Mouse (Mus musculus) ES-E14 (cell line): ENCODE data around the gene Btrc. TPM values are rescaled to one million over a fixed set of nuclear protein-coding genes. Genes with fewer than 3 reads are reported as not detected.
A peak's percentile ranks its signal among the peaks of the same experiment; 100 is the strongest.

Experiments used
- DNase-seq: peaks from one replicate; pipeline ENCODE4 v3.0.0-alpha.2; 2013; ENCODE audit warnings: low read depth, low spot score
- H3K27ac ChIP-seq: 2 replicates; pipeline ENCODE4 v1.5.1; 2012; ENCODE audit warnings: low read depth, mild to moderate bottlenecking, low read length, moderate library complexity, mixed read lengths; ENCODE audit not compliant: poor library complexity, insufficient read depth, severe bottlenecking
- H3K36me3 ChIP-seq: 2 replicates; pipeline ENCODE4 v1.6.1; 2012; ENCODE audit warnings: mild to moderate bottlenecking, low read length, moderate library complexity, mixed read lengths; ENCODE audit not compliant: control insufficient read depth, poor library complexity, insufficient read depth, severe bottlenecking
- H3K4me1 ChIP-seq, 2 experiments: fragments of 150-350 bp in 1 of 2; sonication (generic) in 1 of 2; 2 replicates each; pipeline ENCODE4 v1.6.1; 2012; ENCODE audit warnings: low read length in 2 of 2, mild to moderate bottlenecking in 1 of 2, mixed read lengths in 1 of 2; ENCODE audit not compliant: control insufficient read depth in 2 of 2, insufficient read depth in 2 of 2, poor library complexity in 1 of 2
- H3K4me3 ChIP-seq, 2 experiments: fragments of 150-350 bp in 1 of 2; sonication (generic) in 1 of 2; 2 replicates each; pipeline ENCODE4 v1.5.1; 2012; ENCODE audit warnings: low read length in 2 of 2, low read depth in 1 of 2, mild to moderate bottlenecking in 1 of 2, mixed read lengths in 1 of 2; ENCODE audit not compliant: insufficient read depth in 1 of 2, poor library complexity in 1 of 2, severe bottlenecking in 1 of 2
- H3K9ac ChIP-seq: 2 replicates; pipeline ENCODE4 v1.6.1; 2012; ENCODE audit warnings: low read depth, mild to moderate bottlenecking, low read length, mixed read lengths; ENCODE audit not compliant: poor library complexity, insufficient read depth, severe bottlenecking
- H3K9me3 ChIP-seq: fragments of 150-350 bp; sonication (generic); 2 replicates; pipeline ENCODE4 v1.6.1; 2012; ENCODE audit warnings: low read depth, mild to moderate bottlenecking, low read length; ENCODE audit not compliant: control insufficient read depth, insufficient read depth
- CHD2 ChIP-seq: IDR thresholded peaks from 2 replicates; pipeline ENCODE4 v1.6.1; 2014; ENCODE audit warnings: mild to moderate bottlenecking, low read depth, low read length, inconsistent platforms
- HCFC1 ChIP-seq: IDR thresholded peaks from 2 replicates; pipeline ENCODE4 v1.6.1; 2012; ENCODE audit warnings: low read length, inconsistent platforms, borderline replicate concordance; ENCODE audit not compliant: insufficient read depth
- MAFK ChIP-seq: IDR thresholded peaks from 2 replicates; pipeline ENCODE4 v1.6.1; 2014; ENCODE audit warnings: mild to moderate bottlenecking, low read depth, low read length, inconsistent platforms; ENCODE audit not compliant: insufficient read depth
- ZC3H11A ChIP-seq: IDR thresholded peaks from 2 replicates; pipeline ENCODE4 v1.6.1; 2012; ENCODE audit warnings: low read depth, mild to moderate bottlenecking, inconsistent platforms, low read length, borderline replicate concordance
- ZNF384 ChIP-seq: IDR thresholded peaks from 2 replicates; pipeline ENCODE4 v1.6.1; 2012; ENCODE audit warnings: low read depth, low read length, inconsistent platforms
- in situ Hi-C, 2 experiments: fragments of 600-800 bp; cut with MboI; formaldehyde crosslinking; loops; one replicate each; pipeline ENCODE4 v1.15.1; 2025; ENCODE audit warnings: low sequenced_read_pairs in 2 of 2, inconsistent platforms in 1 of 2; ENCODE audit not compliant: unreplicated experiment in 2 of 2
- total RNA-seq: library from RNA; depleted of rRNA; stranded (reverse); fragments of 300-350 nt; gene quantifications from 2 replicates; pipeline ENCODE4 v1.2.3, GENCODE M21; 2012

Btrc gene
- total RNA-seq, 1 experiment, result 17.4 TPM

- Histone ChIP-seq H3K9ac (no peak overlapping the region), H3K4me3 (no peak overlapping the region), H3K36me3 (peaks cover 33% of the 10 kb centered on the region), H3K27ac (no peak overlapping the region), H3K9me3 (no peaks in the 10 kb centered on the region), H3K4me1 (peaks cover 4 to 10% of the 10 kb centered on the region in 2 experiments; a peak in 1 of 4 replicates)
- DNase-seq, result no peak
- TF ChIP-seq CHD2, result no peak
- no peak for TF ChIP-seq ZNF384
- no peak for TF ChIP-seq HCFC1
- no peak for TF ChIP-seq MAFK
- no peak for TF ChIP-seq ZC3H11A
- in situ Hi-C loops, result no loop called here
Measured at GRCm38 (mm10) chr19:45554136-45554535, 190.6 kb downstream of the Btrc start.

GRCm38 (mm10) chr19:45560153-45560890, 196.8 kb downstream of the Btrc start, which contains the start of the genes Poll and Gm17018:
Gene Poll (minus strand): TSS chr19:45560531.
Gene Gm17018 (plus strand): TSS chr19:45560615.
- peak; percentile 81 for TF ChIP-seq HCFC1
- TF ChIP-seq ZNF384, result peak; percentile 100
- peak; percentile 72; the same call in 1 of the 2 replicates for TF ChIP-seq CHD2
- TF ChIP-seq ZC3H11A, result no peak
- TF ChIP-seq MAFK, result peak; percentile 28; the same call in 1 of the 2 replicates
- Histone ChIP-seq H3K27ac (peak within 1 kb of the TSS; percentile 17; the same call in 1 of the 2 replicates), H3K36me3 (peaks cover 10% of the 10 kb centered on the region), H3K4me1 (peaks cover 2 to 3% of the 10 kb centered on the region in 2 experiments; a peak in 2 of 4 replicates), H3K9ac (peak within 1 kb of the TSS; percentile 80), H3K9me3 (no peaks in the 10 kb centered on the region), H3K4me3 (peak within 1 kb of the TSS; percentile 87 to 94)
- in situ Hi-C loops, result no loop called here
- DNase-seq, result peak; percentile 65

- H3K9me3 ChIP-seq, result no peaks in the 10 kb centered on the region
- TF ChIP-seq CHD2 (no peak), ZC3H11A (no peak), HCFC1 (no peak), ZNF384 (no peak), MAFK (no peak)
- H3K9ac ChIP-seq, result no peak overlapping the region
- no peak for DNase-seq
- H3K27ac ChIP-seq, result no peak overlapping the region
- no peak overlapping the region for H3K4me3 ChIP-seq
- no peaks in the 10 kb centered on the region for H3K36me3 ChIP-seq
- in situ Hi-C loops, result no loop called here
- H3K4me1 ChIP-seq, result peaks cover 0 to 10% of the 10 kb centered on the region in 2 experiments; a peak in 1 of 4 replicates
Measured at GRCm38 (mm10) chr19:45565925-45566715, 202.6 kb downstream of the Btrc start.

GRCm38 (mm10) chr19:45567367-45567766, 203.8 kb downstream of the Btrc start:
- H3K27ac ChIP-seq, result no peak overlapping the region
- in situ Hi-C loops, result no loop called here
- no peak for DNase-seq
- peaks cover 0 to 10% of the 10 kb centered on the region in 2 experiments; a peak in 1 of 4 replicates for H3K4me1 ChIP-seq
- H3K4me3 ChIP-seq, result no peak overlapping the region
- no peaks in the 10 kb centered on the region for H3K9me3 ChIP-seq
- no peak overlapping the region for H3K9ac ChIP-seq
- H3K36me3 ChIP-seq, result no peaks in the 10 kb centered on the region
- TF ChIP-seq ZC3H11A, result no peak
- no peak for TF ChIP-seq ZNF384
- no peak for TF ChIP-seq MAFK
- no peak for TF ChIP-seq CHD2
- no peak for TF ChIP-seq HCFC1
